Mouse (Mus musculus) spleen, postnatal 14 days (tissue): ENCODE measurements around the gene H2-Q1.
"Not testable (repeated sequence)": the region's sequence is repeated elsewhere in the genome, so short reads cannot be mapped to it uniquely, and the experiment has no call there.

Experiments
- DNase-seq, 2 experiments: peaks; one replicate each; pipeline ENCODE4 v3.0.0; 2021 to 2022; ENCODE audit warnings: low spot score in 2 of 2

The H2-Q1 gene

DNA sequence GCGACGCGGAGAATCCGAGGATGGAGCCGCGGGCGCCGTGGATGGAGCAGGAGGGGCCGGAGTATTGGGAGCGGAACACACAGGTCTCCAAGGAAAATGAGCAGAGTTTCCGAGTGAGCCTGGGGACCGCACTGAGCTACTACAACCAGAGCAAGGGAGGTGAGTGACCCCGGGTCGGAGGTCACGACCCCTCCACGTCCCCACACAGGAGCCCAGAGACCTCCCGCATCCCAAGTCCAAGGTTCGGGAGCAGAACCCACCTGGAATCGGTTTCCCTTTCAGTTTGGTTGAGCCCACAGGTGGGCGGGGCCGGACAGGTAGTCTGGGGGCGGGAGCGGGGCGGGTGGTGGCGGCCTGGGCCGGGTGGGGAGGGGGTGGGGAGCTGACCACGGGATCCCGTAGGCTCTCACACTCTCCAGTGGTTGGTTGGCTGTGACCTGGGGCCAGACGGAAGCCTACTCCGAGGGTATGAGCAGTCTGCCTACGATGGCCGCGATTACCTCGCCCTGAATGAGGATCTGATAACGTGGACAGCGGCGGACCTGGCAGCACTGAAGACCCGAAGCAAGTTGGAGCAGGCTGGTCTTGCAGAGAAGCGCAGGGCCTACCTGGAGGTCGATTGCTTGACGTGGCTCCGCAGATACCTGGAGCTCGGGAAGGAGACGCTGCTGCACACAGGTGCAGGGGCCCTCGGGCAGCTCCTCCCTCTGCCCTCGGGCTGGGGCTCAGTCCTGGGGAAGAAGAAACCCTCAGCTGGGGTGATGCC is 22.7 kb downstream of the H2-Q1 start:
- no peak for DNase-seq

DNA sequence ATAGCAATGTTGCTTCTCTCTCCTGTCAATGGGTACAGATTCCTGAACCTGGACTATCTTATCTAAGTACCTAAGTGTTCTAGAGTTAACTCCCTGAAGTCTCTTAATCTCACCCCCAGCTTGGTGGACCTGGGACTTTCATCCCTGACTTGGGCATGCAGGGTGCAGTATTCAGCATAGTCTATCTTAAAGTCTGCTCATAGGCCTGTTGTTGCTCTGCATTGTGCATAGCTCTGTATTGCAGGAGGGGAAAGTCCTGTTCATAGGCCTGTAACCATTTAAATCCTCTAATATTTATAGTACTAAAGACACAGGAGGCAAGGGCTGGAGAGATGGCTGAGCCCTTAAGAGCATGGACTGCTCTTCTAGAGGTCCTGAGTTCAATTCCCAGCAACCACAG is 27.5 kb downstream of the H2-Q1 start:
- DNase-seq = not testable (repeated sequence)

DNA sequence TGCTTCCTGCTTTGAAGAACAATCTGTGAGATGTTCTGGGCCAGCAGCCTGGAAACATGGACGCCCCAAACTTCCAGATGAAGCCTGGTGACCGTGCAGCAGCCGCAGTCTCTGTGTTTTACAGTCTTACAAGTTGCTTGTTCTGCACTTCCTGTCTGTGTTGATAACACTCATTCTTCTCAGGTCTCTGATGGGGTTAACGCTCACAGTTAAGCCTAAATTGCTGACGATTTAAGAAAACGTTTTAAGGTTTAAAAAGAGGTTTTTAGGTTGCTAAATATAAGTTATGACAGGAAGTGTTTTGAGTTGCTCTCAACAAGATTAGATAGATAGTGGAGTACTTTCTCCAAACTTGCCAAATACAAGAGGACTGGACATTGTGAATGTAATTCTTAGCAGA is 33.1 kb downstream of the H2-Q1 start:
- DNase-seq = not testable (repeated sequence)

DNA sequence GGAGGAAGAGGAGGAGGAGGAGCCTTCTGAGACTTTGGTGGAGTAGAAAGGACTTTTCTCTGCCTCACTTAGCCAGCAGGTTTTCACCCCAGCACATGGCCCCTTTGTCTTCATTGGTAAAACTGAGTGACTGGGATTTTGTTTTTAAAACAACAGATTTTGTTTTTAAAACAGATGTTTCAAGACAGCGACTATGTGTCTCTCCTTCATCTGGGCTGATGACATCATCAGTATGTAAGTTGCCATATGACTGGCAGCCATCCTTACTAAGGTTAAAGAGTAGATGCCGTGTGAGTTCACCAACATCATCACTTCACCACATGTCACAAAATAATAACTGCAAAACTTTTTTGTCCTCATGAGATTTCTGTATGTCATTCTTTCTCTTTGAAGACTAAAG is 33.9 kb downstream of the H2-Q1 start:
- no peak for DNase-seq

DNA sequence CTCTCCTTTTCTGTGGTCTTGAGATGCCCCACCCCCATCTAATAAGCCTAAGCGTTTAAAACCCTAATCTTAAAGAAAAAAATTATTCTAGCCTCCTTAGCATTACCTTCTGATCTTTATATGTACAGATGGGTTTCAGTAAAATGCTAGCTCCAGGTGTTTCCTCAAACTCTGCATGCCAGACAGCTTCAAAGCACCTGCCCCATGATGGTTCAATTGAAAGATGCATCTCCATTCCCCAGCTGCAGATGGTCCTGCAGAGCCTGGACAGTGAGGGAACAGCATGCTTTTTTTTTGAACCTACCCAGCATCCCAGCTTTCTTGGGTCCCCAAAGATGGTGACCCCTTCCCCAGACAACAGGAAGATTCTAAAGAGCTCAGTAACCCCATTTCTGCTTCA is 36.9 kb downstream of the H2-Q1 start:
- DNase-seq = no peak

DNA sequence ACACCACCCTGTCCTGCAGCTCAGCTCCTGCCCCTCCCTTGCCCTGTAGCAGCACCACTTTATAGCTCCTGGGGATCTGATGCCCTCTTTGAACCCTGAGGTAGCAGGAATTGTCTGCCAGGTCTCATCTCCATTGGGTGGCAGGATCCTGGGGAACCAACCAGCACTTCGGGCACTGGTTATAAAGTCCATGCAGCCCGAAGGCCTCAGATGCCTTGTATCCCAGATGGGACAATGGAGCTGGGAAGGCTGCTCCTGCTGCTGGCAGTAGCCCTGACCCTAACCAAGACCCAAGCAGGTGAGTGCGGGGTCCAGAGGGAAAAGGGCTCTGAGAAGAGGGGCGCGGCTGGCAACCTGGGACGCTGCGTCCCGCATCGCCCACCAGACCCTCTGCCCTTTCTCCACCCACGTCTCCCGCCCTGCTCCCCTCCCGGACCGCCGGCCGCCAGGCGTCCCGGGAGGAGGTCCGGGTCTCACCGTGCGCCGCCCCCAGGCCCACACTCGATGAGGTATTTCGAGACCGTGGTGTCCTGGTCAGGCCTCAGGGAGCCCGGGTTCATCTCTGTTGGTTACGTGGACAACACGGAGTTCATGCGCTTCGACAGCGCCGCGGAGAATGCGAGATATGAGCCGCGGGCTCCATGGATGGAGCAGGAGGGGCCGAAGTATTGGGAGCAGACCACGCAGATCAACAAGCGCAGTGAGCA is 38.7 kb downstream of the H2-Q1 start:
- DNase-seq = no peak

DNA sequence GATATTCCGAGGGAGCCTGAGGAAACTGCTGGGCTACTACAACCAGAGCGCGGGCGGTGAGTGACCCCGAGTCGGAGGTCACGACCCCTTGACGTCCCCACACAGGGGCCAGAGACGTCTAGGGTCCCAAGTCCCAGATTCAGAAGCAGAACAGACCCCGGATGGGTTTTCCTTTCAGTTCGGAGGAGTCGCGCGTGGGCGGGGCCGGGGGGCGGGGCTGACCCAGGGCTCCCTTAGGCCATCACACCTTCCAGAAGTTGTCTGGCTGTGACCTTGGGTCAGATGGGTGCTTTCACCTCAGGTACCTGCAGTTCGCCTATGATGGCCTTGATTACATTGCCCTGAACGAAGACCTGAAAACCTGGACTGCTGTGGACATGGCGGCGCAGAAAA is 39.3 kb downstream of the H2-Q1 start:
- no peak for DNase-seq
